Mouse (Mus musculus) embryonic fibroblast, embryonic 13.5 days (primary cell): ENCODE measurements around the gene Ctnna2.

Source experiments
- CTCF ChIP-seq: IDR thresholded peaks from 2 replicates; pipeline ENCODE4 v1.5.1; 2011; ENCODE audit warnings: mild to moderate bottlenecking, control low read depth, low read length, moderate library complexity, borderline replicate concordance; ENCODE audit not compliant: insufficient read depth
- POLR2A ChIP-seq: IDR thresholded peaks from 2 replicates; pipeline ENCODE4 v1.6.1; 2011; ENCODE audit warnings: low read depth, mild to moderate bottlenecking, control low read depth, low read length, moderate library complexity

DNA sequence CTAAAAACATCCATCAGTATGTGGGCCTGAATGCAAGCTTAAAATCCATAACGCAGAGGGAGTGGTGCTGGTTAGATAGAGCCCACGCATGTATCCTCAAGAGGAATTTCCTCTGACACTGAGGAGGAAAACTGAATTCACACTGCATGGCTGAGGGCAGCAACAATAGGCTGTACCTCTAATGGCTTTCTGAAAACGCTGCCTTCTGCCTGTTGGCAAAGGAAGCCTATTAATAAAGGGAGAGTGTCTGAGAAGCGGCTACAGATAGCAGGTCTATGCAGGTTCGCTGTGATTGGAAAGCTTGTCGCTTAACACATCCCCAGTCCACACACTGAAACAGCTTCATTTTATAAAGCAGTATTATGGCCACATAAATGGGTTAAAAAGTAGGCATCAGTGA is 688.1 kb downstream of the Ctnna2 start:
- no peak for TF ChIP-seq POLR2A
- TF ChIP-seq CTCF, result no peak
